Mouse (Mus musculus) cerebellum, adult 2 months (tissue): Measurements from ENCODE around the gene Gpd2.

Experiments used
- CTCF ChIP-seq: fragments of 200-500 bp; IDR thresholded peaks from 2 replicates; pipeline ENCODE4 v1.5.1; 2011; ENCODE audit warnings: low read depth, mild to moderate bottlenecking, control low read depth, low read length, moderate library complexity, borderline replicate concordance; ENCODE audit not compliant: insufficient read depth
- POLR2A ChIP-seq: fragments of 200-500 bp; IDR thresholded peaks from 2 replicates; pipeline ENCODE4 v1.6.1; 2011; ENCODE audit warnings: low read length, control low read depth, borderline replicate concordance; ENCODE audit not compliant: insufficient read depth

DNA sequence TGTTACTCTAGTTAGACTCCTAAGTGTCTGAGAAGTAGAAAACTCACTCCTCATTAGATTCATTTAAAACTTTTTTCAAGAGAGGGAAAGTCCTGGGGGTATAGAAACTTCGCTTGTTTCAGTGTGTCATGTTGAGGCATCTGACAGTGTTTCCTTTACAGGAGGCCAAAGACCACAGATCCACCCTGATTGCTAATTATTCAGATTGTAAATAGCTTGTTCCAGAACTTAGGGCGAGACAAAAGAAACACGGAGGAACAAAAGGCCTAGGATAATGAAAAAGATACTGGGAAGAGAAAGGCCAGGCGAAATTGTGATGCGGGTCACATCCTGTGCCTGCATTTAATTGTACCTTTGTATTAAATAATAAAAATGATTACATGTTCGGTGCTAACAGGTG, 96.0 kb downstream of the Gpd2 start:
- TF ChIP-seq CTCF (no peak), POLR2A (no peak)
